Mouse (Mus musculus) lung, postnatal 0 days (tissue): ENCODE measurements around the gene Kcnj1. TPM values are rescaled to one million over a fixed set of nuclear protein-coding genes. Genes with fewer than 3 reads are reported as not detected.

Source experiments
- ATAC-seq: fragments of 200-750 bp; cut with Nextera tagmentation; 2 replicates; pipeline ENCODE4 v1.8.0; 2017; ENCODE audit warnings: moderate library complexity
- DNase-seq: peaks from one replicate; pipeline ENCODE4 v3.0.0-alpha.2; 2016; ENCODE audit warnings: low spot score
- H3K27ac ChIP-seq: fragments of 300-500 bp; sonication (generic); 2 replicates; pipeline ENCODE4 v1.5.1; 2014; ENCODE audit warnings: antibody characterized with exemption, mild to moderate bottlenecking, low read length, mixed read lengths
- H3K27me3 ChIP-seq: fragments of 300-500 bp; sonication (generic); replicated peaks from 2 replicates; pipeline ENCODE4 v1.6.1; 2014; ENCODE audit warnings: low read length, mixed read lengths; ENCODE audit not compliant: insufficient read depth
- H3K36me3 ChIP-seq: fragments of 300-500 bp; sonication (generic); 2 replicates; pipeline ENCODE4 v1.6.1; 2014; ENCODE audit warnings: low read length, mixed read lengths; ENCODE audit not compliant: insufficient read depth
- H3K4me1 ChIP-seq: fragments of 300-500 bp; sonication (generic); 2 replicates; pipeline ENCODE4 v1.6.1; 2014; ENCODE audit warnings: antibody characterized with exemption, low read depth, low read length, mixed read lengths; ENCODE audit not compliant: insufficient read depth
- H3K4me2 ChIP-seq: fragments of 300-500 bp; sonication (generic); replicated peaks from 2 replicates; pipeline ENCODE4 v1.6.1; 2014; ENCODE audit warnings: low read depth, mild to moderate bottlenecking, low read length, moderate library complexity, mixed read lengths
- H3K4me3 ChIP-seq: fragments of 300-500 bp; sonication (generic); 2 replicates; pipeline ENCODE4 v1.5.1; 2014; ENCODE audit warnings: low read depth, low read length
- H3K9ac ChIP-seq: fragments of 300-500 bp; sonication (generic); replicated peaks from 2 replicates; pipeline ENCODE4 v1.6.1; 2014; ENCODE audit warnings: low read depth, mild to moderate bottlenecking
- H3K9me3 ChIP-seq: fragments of 300-500 bp; sonication (generic); 2 replicates; pipeline ENCODE4 v1.6.1; 2016; ENCODE audit warnings: low read length, mixed read lengths
- CTCF ChIP-seq: IDR thresholded peaks from 2 replicates; pipeline ENCODE4 v1.5.1; 2016; ENCODE audit warnings: antibody characterized with exemption, mild to moderate bottlenecking
- EP300 ChIP-seq: IDR thresholded peaks from 2 replicates; pipeline ENCODE4 v1.6.1; 2016; ENCODE audit warnings: antibody characterized with exemption, mild to moderate bottlenecking, control low read depth
- WGBS: fragments of 180-500 bp; shearing (Covaris S2); extraction: QIAGEN DNeasy Blood & Tissue Kit; methylation state at CpG from one replicate; pipeline ENCODE4 v1.1.7; 2014; 5-methylcytosine and 5-hydroxymethylcytosine counted together
- polyA plus RNA-seq: library from polyadenylated mRNA; unstranded; fragments of >200 nt; fragmentation: Nextera tagmentation; extraction: Ambion mirVana; gene quantifications from 2 replicates; pipeline ENCODE4 v1.2.1, GENCODE M21; 2015

The Kcnj1 gene
- polyA plus RNA-seq, 1 experiment from 2014 or later: not detected

DNA sequence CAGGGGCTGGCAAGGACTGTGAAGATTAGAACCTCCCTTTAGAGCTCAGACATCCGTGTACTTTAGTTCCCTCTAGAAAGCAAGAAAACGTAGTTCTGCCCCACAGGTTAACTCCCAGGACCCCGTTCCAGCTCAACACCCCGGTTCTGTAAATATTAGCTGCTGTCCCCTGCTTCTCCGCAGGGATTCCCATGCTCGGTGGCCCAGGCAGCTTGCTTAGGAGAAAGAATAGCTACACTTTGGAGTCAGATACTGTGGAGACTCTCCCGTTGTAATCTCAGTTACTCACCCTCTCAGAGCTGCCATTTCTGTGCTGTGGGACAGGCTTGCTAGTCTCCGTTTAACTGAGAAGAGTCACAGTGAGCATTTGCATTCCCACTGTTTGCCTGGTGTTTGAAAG, 29.4 kb upstream of the Kcnj1 start:
- ATAC-seq (no peak), DNase-seq (no peak)
- no peak overlapping the region for H3K27ac ChIP-seq
- H3K9ac ChIP-seq: no peak overlapping the region
- H3K4me2 ChIP-seq: no peak overlapping the region
- peaks cover 6% of the 10 kb centered on the region; the same call in 1 of the 2 replicates for H3K27me3 ChIP-seq
- H3K9me3 ChIP-seq: no peaks in the 10 kb centered on the region
- 0 out of 2 replicates have a peak, but pooled peaks cover 4% of the 10 kb centered on the region for H3K4me1 ChIP-seq
- 16% methylated on average over 8 of the region's 8 CpGs for WGBS
- TF ChIP-seq CTCF: no peak
- no peak for TF ChIP-seq EP300
- no peaks in the 10 kb centered on the region for H3K36me3 ChIP-seq
- H3K4me3 ChIP-seq: no peak overlapping the region

DNA sequence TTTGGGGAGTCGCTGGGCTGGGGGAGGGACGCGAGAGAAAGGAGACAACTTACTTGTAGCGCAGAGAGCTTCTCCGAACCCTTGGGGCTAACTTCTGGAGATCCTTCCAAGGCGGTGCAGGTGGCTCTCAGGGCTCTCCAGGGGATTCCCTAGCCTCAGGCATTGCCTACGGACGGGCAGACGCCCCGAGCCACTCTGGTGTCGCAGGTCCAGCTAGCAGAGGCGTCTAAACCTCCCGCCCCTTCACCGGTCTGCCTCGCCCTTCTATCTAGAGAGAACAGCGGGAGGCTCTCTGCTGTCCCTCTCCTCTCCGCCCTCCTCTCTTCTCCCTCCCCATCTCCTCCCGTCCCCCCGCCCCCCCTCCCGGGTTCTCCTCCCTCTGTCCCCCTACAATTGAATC, 28.2 kb upstream of the Kcnj1 start, which contains the start of gene Kcnj5:
Gene Kcnj5, minus strand, starts transcription at position 300 of the 400 bp plus-strand sequence.
- peak within 1 kb of the TSS; percentile 48 for H3K4me2 ChIP-seq
- no peak for TF ChIP-seq EP300
- TF ChIP-seq CTCF: no peak
- H3K4me3 ChIP-seq: peak within 1 kb of the TSS; percentile 23
- H3K27me3 ChIP-seq: peaks cover 6% of the 10 kb centered on the region; the same call in 1 of the 2 replicates
- H3K9me3 ChIP-seq: no peaks in the 10 kb centered on the region
- no peak for DNase-seq
- 0 out of 2 replicates have a peak, but pooled peaks cover 4% of the 10 kb centered on the region for H3K4me1 ChIP-seq
- no peak within 1 kb of the TSS for H3K9ac ChIP-seq
- ATAC-seq: 0 out of 2 replicates have a peak, but pooled peaks have one; percentile 23
- no peaks in the 10 kb centered on the region for H3K36me3 ChIP-seq
- H3K27ac ChIP-seq: no peak within 1 kb of the TSS
- WGBS: 4% methylated on average over 18 of the region's 20 CpGs

DNA sequence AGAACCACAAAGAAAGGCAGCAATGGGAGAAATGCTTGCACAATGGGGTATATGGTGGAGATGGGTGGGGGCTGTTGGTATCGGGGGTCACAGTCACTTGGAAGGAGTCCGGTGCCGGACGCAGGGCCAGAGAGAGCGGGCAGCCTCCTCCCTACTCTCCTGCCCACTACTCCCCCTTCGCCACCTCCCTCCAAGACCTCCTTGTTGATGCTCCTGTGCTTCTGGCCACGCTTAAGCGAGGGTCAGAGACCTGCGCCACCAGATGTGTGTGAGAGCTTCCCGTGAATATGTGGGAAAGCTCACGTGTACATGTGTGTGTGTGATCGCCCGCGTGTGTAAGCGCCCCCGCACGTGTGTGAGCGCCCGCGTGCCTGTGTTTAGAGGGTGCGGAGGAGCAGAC, 27.8 kb upstream of the Kcnj1 start:
- peak overlapping the region; percentile 23 for H3K4me3 ChIP-seq
- TF ChIP-seq CTCF (no peak), EP300 (no peak)
- H3K4me1 ChIP-seq: 0 out of 2 replicates have a peak, but pooled peaks cover 4% of the 10 kb centered on the region
- H3K9me3 ChIP-seq: no peaks in the 10 kb centered on the region
- H3K4me2 ChIP-seq: peak overlapping the region; percentile 48
- no peak overlapping the region for H3K27ac ChIP-seq
- no peaks in the 10 kb centered on the region for H3K36me3 ChIP-seq
- ATAC-seq (no peak), DNase-seq (no peak)
- no peak overlapping the region for H3K9ac ChIP-seq
- WGBS: 4% methylated on average over 21 of the region's 21 CpGs
- peaks cover 6% of the 10 kb centered on the region; the same call in 1 of the 2 replicates for H3K27me3 ChIP-seq

DNA sequence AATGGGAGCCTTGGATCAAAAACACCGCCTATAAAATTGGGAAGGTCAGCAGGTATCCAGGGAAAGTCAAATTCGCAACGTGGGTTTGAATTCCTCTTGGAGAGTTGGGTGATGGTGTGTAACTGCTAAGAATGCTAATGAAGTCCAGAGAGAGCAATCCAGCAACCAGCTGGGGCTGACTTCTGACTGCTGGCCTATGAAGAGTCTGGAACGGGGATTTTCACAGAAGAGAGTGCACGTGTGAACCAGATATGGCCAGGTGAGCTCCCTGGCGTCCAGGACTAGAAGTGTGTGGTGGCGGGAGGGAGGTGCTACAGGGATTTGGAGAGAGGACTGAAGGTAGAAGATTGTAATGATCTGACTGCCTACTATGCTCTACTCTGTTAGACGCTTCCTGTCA, 24.2 kb upstream of the Kcnj1 start:
- Histone ChIP-seq H3K4me1 (0 out of 2 replicates have a peak, but pooled peaks cover 4% of the 10 kb centered on the region), H3K36me3 (no peaks in the 10 kb centered on the region), H3K27me3 (peaks cover 6% of the 10 kb centered on the region; the same call in 1 of the 2 replicates), H3K9ac (no peak overlapping the region), H3K4me2 (no peak overlapping the region), H3K4me3 (no peak overlapping the region), H3K27ac (no peak overlapping the region), H3K9me3 (no peaks in the 10 kb centered on the region)
- TF ChIP-seq EP300 (no peak), CTCF (no peak)
- WGBS: 59% methylated on average over 8 of the region's 8 CpGs
- DNase-seq (no peak), ATAC-seq (no peak)

DNA sequence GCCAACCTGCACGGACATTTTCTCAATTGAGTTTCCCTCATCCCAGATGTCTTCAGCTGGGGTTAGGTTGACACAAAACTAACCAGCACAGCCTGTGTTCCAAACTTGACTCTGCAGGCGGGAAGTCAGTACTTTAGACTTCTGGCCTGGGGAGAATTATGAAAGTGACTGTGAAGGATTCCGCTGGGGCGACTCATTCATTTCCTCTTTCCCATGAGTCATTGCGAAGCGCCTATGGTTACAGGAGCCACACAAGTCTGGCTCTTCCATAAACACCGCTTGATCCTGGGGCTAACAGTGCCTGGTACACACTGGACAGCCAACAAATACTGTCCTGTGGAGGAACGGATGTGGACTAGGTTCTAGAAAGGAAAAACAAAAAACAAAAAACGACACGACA, 22.9 kb upstream of the Kcnj1 start:
- 80% methylated on average over 10 of the region's 10 CpGs for WGBS
- ATAC-seq (no peak), DNase-seq (no peak)
- Histone ChIP-seq H3K9ac (no peak overlapping the region), H3K4me2 (no peak overlapping the region), H3K36me3 (no peaks in the 10 kb centered on the region), H3K27me3 (peaks cover 6% of the 10 kb centered on the region; the same call in 1 of the 2 replicates), H3K4me3 (no peak overlapping the region), H3K9me3 (no peaks in the 10 kb centered on the region), H3K27ac (no peak overlapping the region), H3K4me1 (0 out of 2 replicates have a peak, but pooled peaks cover 3% of the 10 kb centered on the region)
- TF ChIP-seq CTCF (no peak), EP300 (no peak)

DNA sequence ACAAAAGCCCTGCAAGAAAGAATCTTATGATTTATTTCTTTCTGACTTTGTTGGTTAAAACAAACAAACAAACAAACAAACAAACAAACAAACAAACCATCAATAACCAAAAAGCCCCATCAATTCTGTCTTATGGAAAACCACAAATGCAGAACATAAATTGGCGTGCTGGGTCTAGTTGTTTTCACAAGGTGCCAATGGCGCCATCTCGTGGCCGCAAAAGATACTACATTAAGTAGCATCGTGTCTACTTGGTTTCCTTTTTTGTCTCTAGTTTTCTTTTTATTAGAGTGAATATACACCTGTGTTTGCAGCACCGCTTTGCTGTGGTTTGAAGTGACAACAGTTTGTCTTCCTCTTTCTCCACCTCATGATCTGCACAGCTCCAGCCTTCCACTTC, 22.0 kb upstream of the Kcnj1 start:
- no peaks in the 10 kb centered on the region for H3K36me3 ChIP-seq
- H3K4me1 ChIP-seq: no peaks in the 10 kb centered on the region
- TF ChIP-seq EP300: no peak
- peak; percentile 85 for TF ChIP-seq CTCF
- no peak overlapping the region for H3K9ac ChIP-seq
- ATAC-seq (no peak), DNase-seq (peak; percentile 79)
- H3K4me3 ChIP-seq: no peak overlapping the region
- H3K27me3 ChIP-seq: peaks cover 5% of the 10 kb centered on the region; the same call in 1 of the 2 replicates
- H3K4me2 ChIP-seq: no peak overlapping the region
- no peak overlapping the region for H3K27ac ChIP-seq
- 3% methylated on average over 6 of the region's 6 CpGs for WGBS
- H3K9me3 ChIP-seq: no peaks in the 10 kb centered on the region
